In genomic region chr3:58784219-58785092, GRCm38 (mm10) we compare ENCODE assay signal across 9 mouse cellular contexts. TPM values are rescaled to one million over a fixed set of nuclear protein-coding genes. Genes with fewer than 3 reads are reported as not detected.
DNase-seq lines count a peak whose midpoint lies in the region; ATAC-seq lines count a peak whose summit lies in the region.
"Had no signal": no experiment of that assay in that cellular context is flagged by ENCODE, and none has a peak within 500 bp of the region (broad histone marks: within the 10 kb centered on the region; RNA-seq: fewer than 3 reads in every experiment).

No protein-coding gene starts in this region.

- 37% methylated on average over 8 of the region's 8 CpGs for WGBS in limb, embryonic 12.5 days

- peak; percentile 30 for DNase-seq in gastrocnemius, adult 18-20 months (ENCODE audit: low spot score)
- no peak for DNase-seq in gastrocnemius, adult 8-10 months (ENCODE audit: low spot score in 2 of 2)
- peak; percentile 20 for DNase-seq in right cerebral cortex, postnatal 14 days
- no peak for DNase-seq in right cerebral cortex, adult 18-20 months
- DNase-seq in cerebellum, postnatal 25 days = peak; percentile 42 to 75
- DNase-seq in thymus, postnatal 4 days = peak; percentile 29

- no peak overlapping the region for H3K4me3 ChIP-seq in limb, embryonic 12.5 days (replicated peaks)
- H3K4me3 ChIP-seq: heart, embryonic 15.5 days had no signal

- 0 out of 2 replicates have a peak, but pooled peaks cover 3% of the 10 kb centered on the region for H3K4me1 ChIP-seq in limb, embryonic 12.5 days (replicated peaks)

- H3K9ac ChIP-seq in limb, embryonic 12.5 days (replicated peaks) = no peak overlapping the region
- H3K9ac ChIP-seq: heart, embryonic 15.5 days had no signal

- no peaks in the 10 kb centered on the region for H3K9me3 ChIP-seq in limb, embryonic 12.5 days
- H3K9me3 ChIP-seq: heart, embryonic 15.5 days had no signal

- ATAC-seq in limb, embryonic 12.5 days (ENCODE audit: insufficient number of reproducible peaks, insufficient read depth, low FRiP score, low TSS enrichment, low read depth) = 0 out of 2 replicates have a peak, but pooled peaks have one; percentile 37
- no peak for ATAC-seq in megakaryocyte, adult 5-6 weeks (ENCODE audit: poor library complexity, severe bottlenecking)

- H3K36me3 ChIP-seq in limb, embryonic 12.5 days = no peaks in the 10 kb centered on the region
- H3K36me3 ChIP-seq: heart, embryonic 15.5 days had no signal

- no peak overlapping the region for H3K27ac ChIP-seq in limb, embryonic 12.5 days
- H3K27ac ChIP-seq: heart, embryonic 15.5 days had no signal

- no peaks in the 10 kb centered on the region; the same call in 1 of the 2 replicates for H3K27me3 ChIP-seq in limb, embryonic 12.5 days
- H3K27me3 ChIP-seq: heart, embryonic 15.5 days had no signal

- no peak overlapping the region for H3K4me2 ChIP-seq in limb, embryonic 12.5 days
- H3K4me2 ChIP-seq: heart, embryonic 15.5 days had no signal

RNA-seq across cellular contexts. Expression of gene Mindy4b-ps, which starts 37.7 kb away (rescaled TPM):
- total RNA-seq in gastrocnemius, adult 18-20 months (2021) = not detected
- total RNA-seq in gastrocnemius, adult 8-10 months (2022) = not detected
- polyA plus RNA-seq in limb, embryonic 12.5 days (2016; fragmentation: Nextera tagmentation; extraction: Ambion mirVana) = 0.18 TPM in 1 of 2 replicates, not detected in the other
- not detected in 2 replicates for total RNA-seq in megakaryocyte, adult 5-6 weeks (2015)
- total RNA-seq in megakaryocyte, adult 5-6 weeks (2017) = not detected in 2 replicates

Comparison
In these comparisons a context has a peak if more than half of its experiments do, and no peak if none do; other contexts are left out.
1. DNase-seq: peak in gastrocnemius, adult 18-20 months (single experiment), right cerebral cortex, postnatal 14 days (single experiment), cerebellum, postnatal 25 days (2 of 2) and thymus, postnatal 4 days (single experiment); none in gastrocnemius, adult 8-10 months (0 of 2) and right cerebral cortex, adult 18-20 months (single experiment).